In genomic region chrX:73921285-73921822, GRCm38 (mm10) we compare ENCODE assay signal across 1 mouse cellular context.
TF ChIP-seq lines count a peak whose summit lies in the region.

No protein-coding gene starts in this region.

TF ChIP-seq in MEL, 35 proteins besides CTCF, POLR2A, EP300 and RAD21 (continued from another document):
- TF ChIP-seq MXI1 (IDR thresholded peaks at IDR 0.05; ENCODE audit: low read depth, low read length) = peak; percentile 25; the same call in 1 of the 2 replicates
- no peak for TF ChIP-seq ZKSCAN1 (IDR thresholded peaks at IDR 0.05; ENCODE audit: low read depth, low read length)
- no peak for TF ChIP-seq GABPA (IDR thresholded peaks at IDR 0.05; ENCODE audit: low read depth, low read length)
- no peak for TF ChIP-seq SIN3A (IDR thresholded peaks at IDR 0.05; ENCODE audit: low read length)
- 0 out of 2 replicates have a peak, but pooled peaks have one; percentile 68 for TF ChIP-seq POLR2AphosphoS2 (IDR thresholded peaks at IDR 0.05; ENCODE audit: low read length)
